Mouse (Mus musculus) common myeloid progenitor, adult 5-6 weeks (primary cell): ENCODE results near the gene Rps29. TPM values are rescaled to one million over a fixed set of nuclear protein-coding genes. Genes with fewer than 3 reads are reported as not detected.
A peak's percentile ranks its signal among the peaks of the same experiment; 100 is the strongest.

Experiments used
- ATAC-seq: replicated peaks from 2 replicates; pipeline ENCODE4 v1.8.0; 2016; ENCODE audit warnings: low read depth, mild to moderate bottlenecking, moderate TSS enrichment, inconsistent platforms; ENCODE audit not compliant: poor library complexity, severe bottlenecking
- total RNA-seq: library from RNA; stranded (forward); fragments of 200-1000, 187-1606 nt; gene quantifications from 2 replicates; pipeline ENCODE4 v1.2.3, GENCODE M21; 2017

Rps29 gene
- 2,127 and 2,208 TPM in 2 replicates for total RNA-seq

DNA sequence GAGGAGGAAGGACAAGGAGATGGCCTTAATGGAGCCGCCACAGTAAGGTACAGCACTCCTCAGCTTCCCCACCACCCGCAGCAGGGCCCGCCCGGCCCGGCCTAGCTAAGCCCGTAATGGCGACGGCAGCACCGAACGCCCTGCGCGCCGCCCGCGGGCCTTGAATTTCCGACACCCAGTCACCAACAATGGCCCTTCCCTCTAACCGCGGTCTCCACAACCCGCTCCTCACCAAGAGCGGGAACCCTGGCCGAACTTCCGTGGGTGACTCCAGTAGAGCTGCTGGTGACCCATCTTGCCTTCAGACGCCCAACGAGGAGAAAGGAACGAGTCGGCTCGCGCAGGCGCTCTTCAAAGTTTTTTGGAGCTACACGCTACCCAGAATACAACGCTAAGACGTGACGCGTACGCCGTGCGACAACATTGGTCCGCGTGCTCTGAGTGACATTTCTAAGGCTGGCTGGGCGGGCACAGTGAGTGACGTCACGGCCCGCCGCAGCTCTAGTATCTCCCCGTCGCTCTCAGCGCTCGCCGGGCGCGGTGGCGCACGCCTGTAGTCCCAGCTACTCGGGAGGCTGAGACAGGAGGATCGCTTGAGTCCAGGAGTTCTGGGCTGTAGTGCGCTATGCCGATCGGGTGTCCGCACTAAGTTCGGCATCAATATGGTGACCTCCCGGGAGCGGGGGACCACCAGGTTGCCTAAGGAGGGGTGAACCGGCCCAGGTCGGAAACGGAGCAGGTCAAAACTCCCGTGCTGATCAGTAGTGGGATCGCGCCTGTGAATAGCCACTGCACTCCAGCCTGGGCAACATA lies at the start of gene Rps29:
Gene Rps29, minus strand, starts transcription at position 422 of the 813 bp plus-strand sequence.
- ATAC-seq, result peak; percentile 91

DNA sequence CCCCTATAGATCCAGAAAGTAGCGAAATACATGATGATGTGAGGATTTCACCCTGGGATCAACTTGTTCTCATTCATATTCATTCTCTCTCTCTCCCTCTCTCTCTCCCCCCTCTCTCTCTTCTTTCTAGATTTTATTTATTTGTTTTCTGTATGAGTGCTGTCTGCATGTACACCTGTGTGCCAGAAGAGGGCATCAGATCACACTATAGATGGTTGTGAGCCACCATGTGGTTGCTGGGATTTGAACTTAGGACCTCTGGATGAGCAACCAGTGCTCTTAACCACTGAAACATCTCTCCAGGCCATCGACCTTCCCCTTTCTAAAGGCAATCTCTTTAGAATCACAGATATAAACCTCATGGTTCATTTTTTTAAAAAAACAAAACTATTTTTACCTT lies 49.5 kb upstream of the Rps29 start:
- ATAC-seq, result no peak

DNA sequence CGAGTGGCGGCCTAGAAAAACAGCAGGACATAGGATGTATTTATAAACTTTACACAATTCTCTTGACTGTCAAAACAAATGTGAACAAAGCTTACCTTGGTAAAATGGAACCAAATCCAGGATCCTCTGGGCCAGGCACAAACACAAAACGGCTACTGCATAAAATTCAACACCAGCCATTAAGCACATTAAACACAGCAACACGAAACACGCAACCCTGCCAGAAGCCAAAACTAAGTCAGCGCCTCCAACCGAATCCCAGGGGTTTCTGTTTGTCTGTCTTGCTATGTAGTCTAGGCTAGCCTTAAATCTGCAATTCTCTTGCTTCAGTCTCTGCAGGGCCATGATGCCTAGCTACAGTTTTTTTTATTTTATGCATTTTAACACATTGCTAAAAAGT lies 48.9 kb upstream of the Rps29 start:
- no peak for ATAC-seq

DNA sequence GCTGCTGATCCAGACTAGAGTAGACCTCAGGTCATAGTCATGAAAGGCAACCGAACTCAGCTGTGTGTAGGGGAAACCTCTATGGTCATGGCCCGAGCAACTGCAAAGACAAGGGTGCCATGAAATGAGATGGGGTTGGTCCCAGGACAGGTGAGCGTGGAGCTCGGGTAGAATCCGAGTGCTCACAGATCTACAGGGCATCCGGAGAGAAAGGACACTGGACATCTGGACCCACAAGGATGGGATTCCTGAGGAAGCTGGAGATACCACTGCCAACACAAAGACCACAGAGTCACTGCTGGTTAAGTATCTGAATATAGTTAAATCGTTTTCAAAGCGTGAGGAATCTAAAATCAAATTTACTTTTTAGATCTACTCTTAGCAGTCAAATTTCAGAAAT lies 48.4 kb upstream of the Rps29 start:
- ATAC-seq, result no peak

DNA sequence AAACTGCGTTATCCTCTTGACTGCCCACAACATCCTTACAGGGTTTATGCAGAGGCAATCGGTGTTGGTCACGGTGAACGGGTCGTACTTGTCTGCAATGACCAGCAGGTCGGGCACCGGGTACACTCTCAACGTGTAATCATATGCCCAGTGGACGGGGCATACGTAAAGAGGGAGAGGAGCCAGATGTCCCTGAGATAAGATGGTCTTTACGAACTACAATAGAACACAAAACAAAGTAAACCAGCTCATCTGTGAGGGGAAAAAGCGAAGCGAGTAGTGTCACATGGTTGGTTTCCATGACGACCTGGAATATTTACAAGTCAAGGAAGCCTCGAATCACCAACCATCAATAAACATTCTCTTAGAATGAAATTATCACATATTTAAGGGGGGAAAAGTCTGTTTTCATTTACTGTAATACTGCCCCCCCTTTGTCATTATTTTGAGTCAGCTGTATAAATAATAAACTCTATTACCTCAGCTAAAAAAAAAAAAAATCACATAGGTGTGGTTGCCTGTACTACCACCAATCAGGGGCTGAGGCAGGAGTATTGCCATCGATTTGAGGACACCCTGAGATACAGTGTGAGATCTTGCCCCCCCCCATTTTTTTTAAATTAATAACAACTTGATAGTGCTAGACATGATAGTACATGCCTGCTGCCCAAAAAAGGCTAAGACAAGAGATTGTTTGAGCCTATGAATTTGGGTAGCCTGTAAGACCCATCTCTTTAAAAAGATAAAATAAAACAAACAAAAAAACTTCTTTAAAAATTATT lies 45.3 kb upstream of the Rps29 start, which contains the start of gene Gm49384:
Gene Gm49384, minus strand, starts transcription at position 216 of the 782 bp plus-strand sequence.
- no peak for ATAC-seq

DNA sequence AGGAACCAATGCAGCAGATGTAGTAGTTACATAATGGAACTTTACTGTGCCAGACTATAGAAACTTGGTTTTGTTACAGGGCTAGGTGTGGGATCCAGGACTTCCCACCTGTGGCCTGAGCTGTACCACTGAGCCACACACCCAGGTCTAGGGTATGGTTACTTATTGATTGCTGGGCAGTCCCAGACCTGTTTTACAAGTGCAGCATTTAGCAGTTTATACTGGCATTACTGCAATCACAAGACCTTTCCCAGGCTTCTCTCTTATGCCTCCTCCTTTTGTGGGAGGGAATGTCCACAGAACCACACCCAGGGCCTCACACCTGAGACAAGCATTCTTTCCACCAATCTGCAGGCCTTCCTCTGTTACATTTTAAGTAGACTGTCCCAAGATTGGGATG lies 40.0 kb upstream of the Rps29 start:
- ATAC-seq, result no peak

DNA sequence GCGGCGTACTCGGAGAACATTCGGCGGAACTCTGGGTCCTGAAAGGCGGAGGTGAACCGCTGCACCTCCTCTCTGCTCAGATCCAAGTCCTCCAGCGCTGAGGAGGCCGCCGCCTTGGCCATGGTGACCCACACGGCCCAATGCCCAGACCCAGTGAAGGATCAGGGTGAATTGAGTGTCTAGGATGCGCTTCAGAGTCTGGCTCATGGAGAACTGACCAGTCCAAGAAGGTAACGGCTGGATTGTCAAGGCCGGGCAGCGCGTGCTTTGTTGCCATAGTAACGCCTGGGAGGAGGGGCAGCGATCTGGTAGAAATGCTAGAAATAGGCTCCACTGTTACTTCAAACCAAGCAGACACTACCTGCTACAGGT lies 39.2 kb upstream of the Rps29 start, which contains the start of gene Dnaaf2:
Gene Dnaaf2, minus strand, starts transcription at position 266 of the 372 bp plus-strand sequence.
- ATAC-seq, result peak; percentile 45

DNA sequence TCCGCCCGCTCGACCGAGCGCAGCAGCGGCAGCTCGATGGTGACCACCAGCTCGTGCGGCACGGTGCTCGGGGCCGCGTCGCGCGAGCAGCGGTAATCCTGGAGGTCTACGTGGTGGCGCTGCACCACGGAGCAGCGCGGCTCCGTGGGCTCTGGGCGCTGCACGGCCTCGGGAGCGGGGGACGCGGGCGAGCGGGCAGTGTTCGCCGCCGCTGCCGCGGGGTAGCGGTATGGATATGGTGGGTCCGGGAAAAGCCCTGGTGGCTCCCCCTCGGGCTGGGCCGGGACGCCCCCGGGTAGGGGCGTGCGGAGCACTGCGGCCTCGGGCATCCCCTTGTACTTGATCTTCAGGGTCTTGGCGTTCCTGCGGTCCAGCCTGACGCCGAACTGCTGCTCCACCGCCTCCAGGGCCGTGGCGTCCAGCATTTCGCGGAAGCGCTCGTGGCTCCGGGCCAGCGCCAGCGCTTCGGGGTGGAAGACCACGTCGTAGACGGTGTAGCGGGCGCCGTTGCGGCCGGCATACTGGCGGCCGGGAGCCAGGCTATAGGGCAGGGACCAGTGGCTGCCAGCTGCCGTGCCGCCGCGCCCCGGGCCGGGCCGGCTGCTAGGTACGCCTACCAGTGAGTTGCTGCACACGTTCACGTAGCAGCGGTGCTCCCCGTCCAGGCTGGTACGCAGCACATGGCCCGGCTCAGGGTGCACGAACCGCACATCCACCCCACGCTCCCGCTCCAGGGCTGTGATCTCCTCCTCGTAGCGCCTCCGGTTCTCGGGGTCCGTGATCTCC lies 38.6 kb upstream of the Rps29 start:
- peak; percentile 57 for ATAC-seq

DNA sequence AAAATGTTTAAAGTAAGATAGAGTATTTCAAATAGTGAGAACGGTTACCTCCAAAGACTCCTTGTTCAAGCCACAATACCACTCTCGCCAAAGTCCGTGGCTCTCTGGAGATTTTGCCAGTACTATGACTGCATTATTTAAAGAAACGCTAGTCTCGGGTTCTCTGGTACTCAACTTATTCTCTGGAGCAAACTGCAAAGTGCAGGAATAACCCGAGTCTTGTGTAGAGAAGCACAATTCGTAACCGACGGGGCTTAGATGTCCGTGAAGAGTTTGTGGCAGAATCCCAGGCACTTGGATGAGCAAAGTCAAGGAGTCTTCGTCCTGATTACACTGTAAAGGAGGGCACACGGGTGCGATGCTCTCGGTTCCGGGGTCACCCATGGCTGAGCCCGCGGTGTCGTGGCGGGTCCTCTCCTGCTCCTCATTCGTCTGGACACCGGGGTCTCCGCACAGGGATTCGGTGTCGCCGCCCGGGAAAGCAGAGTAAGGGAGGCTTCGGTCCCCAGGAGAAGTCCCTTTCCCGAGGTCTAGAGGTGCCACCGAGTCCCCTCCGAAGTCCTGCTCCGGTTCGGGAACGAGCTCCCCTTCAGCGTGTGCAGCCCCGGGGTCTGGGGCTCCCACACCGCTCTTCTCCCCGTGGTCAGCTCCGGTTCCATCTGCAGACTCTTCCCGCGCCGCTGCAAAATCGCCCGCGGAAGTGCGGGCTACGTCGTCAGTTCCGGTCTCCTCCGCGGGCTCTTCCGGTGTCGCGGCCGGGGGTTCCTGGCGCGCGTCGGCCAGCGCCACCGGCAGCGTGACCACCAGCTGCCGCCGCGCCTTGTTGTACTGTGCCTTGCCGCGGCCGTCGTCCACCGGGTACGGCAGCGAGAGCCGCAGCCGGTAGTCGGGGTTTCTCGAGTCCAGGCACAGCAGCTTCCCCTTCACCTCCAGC lies 37.7 kb upstream of the Rps29 start, which contains the start of gene Gm49383:
Gene Gm49383, minus strand, starts transcription at position 661 of the 934 bp plus-strand sequence.
- peak; percentile 78 for ATAC-seq

DNA sequence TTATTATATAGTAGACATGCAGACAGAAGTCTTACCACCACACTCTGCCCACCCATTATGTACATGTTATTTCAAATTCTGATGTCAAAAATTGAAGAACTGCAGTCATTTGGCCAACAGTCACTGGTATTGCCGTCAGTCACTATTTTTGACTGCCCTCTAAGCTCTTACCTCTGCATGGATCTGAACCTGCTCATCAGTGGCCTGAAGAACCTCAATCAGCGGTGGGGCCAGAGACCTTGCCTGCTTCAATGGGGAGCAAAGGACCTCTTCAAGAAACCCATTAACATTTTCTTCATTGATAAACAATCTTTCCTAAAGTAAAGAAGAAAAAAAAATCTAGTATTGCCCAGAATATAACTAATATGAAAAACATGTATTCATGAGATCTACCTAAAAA lies 33.7 kb upstream of the Rps29 start:
- ATAC-seq, result no peak

DNA sequence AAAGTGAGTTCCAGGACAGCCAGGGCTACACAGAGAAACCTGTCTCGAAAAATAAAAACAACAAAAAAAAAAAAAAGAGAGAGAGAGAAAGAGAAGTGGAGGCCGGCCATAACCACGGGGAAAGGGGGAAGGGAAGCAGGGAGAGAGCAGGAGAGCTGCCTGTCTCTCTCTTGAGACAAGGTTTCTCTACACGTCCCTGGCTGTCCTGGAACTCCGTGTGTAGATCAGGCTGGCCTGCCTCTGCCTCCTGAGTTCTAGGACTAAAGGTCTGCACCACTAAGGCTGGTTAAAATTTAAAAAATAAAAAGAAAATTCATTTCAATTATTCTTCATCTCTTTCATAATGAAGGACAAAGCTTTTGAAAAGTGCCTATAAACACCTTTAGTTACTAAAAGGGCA lies 32.4 kb upstream of the Rps29 start:
- ATAC-seq, result no peak

DNA sequence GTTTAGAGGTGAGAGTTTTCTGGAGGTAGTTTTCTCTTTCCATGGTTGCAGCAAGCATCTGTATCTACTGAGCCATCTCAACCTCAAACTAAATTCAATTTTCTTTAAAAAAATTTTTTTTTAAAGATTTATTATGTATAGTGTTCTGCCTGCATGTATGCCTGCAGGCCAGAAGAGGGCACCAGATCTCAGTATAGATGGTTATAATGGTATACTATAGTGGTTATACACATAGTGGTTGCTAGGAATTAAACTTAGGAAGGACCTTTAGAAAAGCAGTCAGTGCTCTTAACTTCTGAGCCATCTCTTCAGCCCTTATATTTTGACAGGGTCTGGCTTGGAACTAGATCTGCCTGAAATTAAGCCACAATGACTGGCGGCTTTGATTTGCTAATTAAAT lies 31.5 kb upstream of the Rps29 start:
- peak; percentile 71 for ATAC-seq

DNA sequence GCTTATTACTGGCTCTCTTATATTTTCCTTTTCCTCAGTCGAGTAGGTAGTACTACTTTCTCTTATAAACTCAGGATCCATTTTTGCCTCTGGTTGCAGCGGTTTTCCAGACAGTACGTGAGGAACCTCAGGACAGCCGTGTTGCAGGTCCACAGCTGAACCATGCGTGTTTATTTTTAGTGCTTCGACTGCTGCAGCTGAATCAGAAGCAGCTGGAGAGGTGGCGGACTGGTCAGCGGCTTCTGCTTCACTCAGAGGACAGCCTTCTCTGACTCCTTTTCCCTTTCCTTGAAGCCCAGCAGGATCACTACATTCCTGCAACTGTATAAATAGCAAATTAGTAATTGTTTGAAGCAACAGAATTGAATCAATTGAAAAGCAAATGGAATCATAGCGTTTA lies 31.1 kb upstream of the Rps29 start:
- ATAC-seq, result no peak

DNA sequence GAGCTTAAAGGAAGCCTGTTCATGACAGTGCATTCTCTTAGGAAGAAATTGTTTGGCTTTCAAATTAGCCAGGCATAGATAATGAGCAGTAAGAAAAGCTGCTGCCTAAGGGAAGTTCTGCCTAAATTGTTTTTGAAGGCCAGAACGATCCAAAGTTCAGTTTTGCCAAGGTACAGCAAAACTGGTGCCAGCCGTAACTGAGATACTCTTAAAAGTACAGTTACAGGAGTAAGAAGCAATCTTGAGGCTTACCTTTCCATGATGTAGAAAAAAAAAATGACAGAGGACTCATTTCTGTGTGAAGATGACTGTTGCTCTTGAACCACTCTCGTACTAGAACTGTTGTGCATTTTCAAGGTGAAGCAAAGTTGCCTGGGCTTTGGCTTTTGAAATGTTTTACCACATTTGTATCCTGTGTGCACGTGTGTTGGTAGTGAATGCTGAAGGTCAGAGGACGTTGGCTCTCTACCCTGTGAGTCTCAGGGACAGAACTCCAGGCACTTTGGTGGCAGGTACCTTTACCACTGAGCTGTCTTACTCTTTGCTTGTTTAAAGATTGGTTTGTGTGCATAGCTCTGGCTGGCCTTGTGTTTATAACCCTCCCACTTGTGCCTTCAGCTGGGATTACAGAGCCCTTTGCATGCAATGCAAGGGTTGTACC lies 28.0 kb upstream of the Rps29 start:
- no peak for ATAC-seq

DNA sequence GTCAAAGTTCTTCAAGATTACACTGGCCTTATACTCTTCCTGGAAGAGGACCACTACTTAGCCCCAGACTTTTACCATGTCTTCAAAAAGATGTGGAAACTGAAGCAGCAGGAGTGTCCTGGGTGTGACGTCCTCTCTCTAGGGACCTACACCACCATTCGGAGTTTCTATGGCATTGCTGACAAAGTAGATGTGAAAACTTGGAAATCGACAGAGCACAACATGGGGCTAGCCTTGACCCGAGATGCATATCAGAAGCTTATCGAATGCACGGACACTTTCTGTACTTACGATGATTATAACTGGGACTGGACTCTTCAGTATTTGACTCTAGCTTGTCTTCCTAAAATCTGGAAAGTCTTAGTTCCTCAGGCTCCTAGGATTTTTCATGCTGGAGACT lies 26.4 kb upstream of the Rps29 start:
- ATAC-seq, result no peak

DNA sequence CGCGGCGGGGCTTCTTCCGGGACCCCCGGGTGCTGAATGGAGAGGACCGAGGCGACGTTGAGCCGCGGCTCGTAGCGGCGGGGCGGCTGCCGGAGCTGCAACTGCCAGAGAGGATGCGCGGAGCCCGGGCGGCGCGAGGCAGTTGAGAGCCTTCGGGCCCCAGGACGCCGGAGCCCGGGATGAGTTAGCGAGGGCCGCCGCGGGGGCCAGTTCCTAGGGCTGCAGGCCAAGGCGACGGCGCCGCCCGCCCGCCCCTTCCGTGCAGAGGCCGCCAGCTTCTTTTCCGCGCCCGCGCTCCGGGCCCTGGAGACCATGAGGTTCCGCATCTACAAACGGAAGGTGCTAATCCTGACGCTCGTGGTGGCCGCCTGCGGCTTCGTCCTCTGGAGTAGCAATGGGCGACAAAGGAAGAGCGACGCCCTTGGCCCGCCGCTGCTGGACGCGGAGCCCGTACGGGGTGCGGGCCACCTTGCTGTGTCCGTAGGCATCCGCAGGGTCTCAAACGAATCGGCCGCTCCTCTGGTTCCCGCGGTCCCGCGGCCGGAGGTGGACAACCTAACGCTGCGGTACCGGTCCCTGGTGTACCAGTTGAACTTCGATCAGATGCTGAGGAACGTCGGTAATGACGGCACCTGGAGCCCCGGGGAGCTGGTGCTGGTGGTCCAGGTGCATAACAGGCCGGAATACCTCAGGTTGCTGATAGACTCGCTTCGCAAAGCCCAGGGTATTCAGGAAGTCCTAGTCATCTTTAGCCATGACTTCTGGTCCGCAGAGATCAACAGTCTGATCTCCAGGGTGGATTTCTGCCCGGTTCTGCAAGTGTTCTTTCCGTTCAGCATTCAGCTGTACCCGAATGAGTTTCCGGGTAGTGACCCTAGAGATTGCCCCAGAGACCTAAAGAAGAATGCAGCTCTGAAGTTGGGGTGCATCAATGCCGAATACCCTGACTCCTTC lies 25.6 kb upstream of the Rps29 start:
- peak; percentile 47 for ATAC-seq

DNA sequence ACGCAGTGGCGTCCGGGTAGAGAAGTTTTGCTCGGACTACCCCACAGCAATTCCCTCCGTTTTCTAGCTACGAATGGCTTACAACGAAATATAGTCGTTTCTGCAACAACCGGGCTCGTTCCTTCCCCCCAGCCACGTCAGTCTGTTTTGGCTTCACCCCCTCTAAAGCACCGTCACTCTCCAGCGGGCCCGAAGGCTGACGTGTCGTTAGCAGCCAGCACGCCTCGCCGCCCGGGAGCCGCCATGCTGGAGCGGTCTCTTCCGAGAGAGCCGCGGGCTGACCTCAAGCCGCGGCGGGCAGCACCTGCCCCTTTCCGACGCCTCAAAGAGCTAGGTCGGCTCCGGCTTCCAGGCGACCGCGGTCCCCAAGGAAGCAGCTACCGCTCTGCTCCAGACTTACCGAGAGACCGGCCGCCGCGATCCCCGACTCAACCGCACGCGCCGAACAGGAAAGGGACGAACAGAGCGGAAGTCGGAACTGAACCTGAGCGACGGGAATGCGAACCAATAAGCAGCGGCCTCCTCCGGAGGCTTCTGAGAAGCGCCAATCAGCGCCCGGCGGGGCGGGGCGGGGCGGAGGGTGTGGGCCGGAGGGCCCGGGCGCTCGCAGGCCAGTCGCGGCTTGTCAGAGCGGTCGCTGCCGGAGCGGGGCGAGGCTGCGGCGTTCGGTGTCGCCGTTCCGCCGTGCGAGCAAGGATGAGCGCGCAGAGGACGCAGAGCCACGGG lies 24.8 kb upstream of the Rps29 start, which contains the start of the genes Rpl36al and Mgat2:
Gene Rpl36al, minus strand, starts transcription at position 501 of the 726 bp plus-strand sequence.
Gene Mgat2, plus strand, starts transcription at position 575 of the 726 bp plus-strand sequence.
- ATAC-seq, result peak; percentile 93
